Mouse (Mus musculus) ovary, postnatal 14 days (tissue): ENCODE data around the gene Vmn1r83.

Experiments used
- DNase-seq: peaks from one replicate; pipeline ENCODE4 v3.0.0; 2022; ENCODE audit warnings: low spot score

Gene Vmn1r83

GRCm38 (mm10) chr7:12329381-12329780, at the start of gene Vmn1r83:
Gene Vmn1r83 (minus strand): TSS chr7:12329481.
- no peak for DNase-seq

GRCm38 (mm10) chr7:12369173-12369572, 39.9 kb upstream of the Vmn1r83 start, which contains the start of gene Vmn1r84:
Gene Vmn1r84 (minus strand): TSS chr7:12369273.
- DNase-seq = no peak

GRCm38 (mm10) chr7:12300130-12300529, 29.2 kb downstream of the Vmn1r83 start, which contains the start of gene Vmn1r82:
Gene Vmn1r82 (plus strand): TSS chr7:12300430.
- no peak for DNase-seq
